Mouse (Mus musculus): ENCODE measurements around the gene Hck. TPM values are rescaled to one million over a fixed set of nuclear protein-coding genes. Genes with fewer than 3 reads are reported as not detected.

Gene Hck
- polyA plus RNA-seq (2012; ENCODE audit: insufficient read depth, low replicate concordance), result 1.9 and 8.1 TPM in 2 replicates

GRCm38 (mm10) chr2:153108313-153109264 is at the start of gene Hck:
Gene Hck, plus strand, starts transcription at chr2:153108468.
- no peaks in the 10 kb centered on the region for H3K36me3 ChIP-seq (replicated peaks; ENCODE audit: low read length)

GRCm38 (mm10) chr2:153060216-153060615 is 48.1 kb upstream of the Hck start:
- H3K9me3 ChIP-seq, result no peaks in the 10 kb centered on the region

More at GRCm38 (mm10) chr2:153108313-153109264, at the start of gene Hck:
- Histone ChIP-seq H3K9me3 (no peaks in the 10 kb centered on the region), H3K4me1 (peaks cover 12% of the 10 kb centered on the region), H3K27me3 (replicated peaks) (peaks cover 95% of the 10 kb centered on the region), H3K4me3 (replicated peaks) (peak within 1 kb of the TSS; percentile 89)
- no peak for TF ChIP-seq FLI1 (IDR thresholded peaks at IDR 0.05; ENCODE audit: low read length)

GRCm38 (mm10) chr2:153063394-153063793 is 44.9 kb upstream of the Hck start:
- Histone ChIP-seq H3K27me3 (replicated peaks) (peaks cover 57% of the 10 kb centered on the region), H3K9me3 (no peaks in the 10 kb centered on the region), H3K4me1 (peaks cover 28% of the 10 kb centered on the region), H3K4me3 (replicated peaks) (no peak overlapping the region), H3K36me3 (replicated peaks; ENCODE audit: low read length) (no peaks in the 10 kb centered on the region)
- TF ChIP-seq GATA1 (IDR thresholded peaks at IDR 0.05; ENCODE audit: borderline replicate concordance, low read length), result no peak
- TF ChIP-seq FLI1 (IDR thresholded peaks at IDR 0.05; ENCODE audit: low read length), result no peak

More at GRCm38 (mm10) chr2:153060216-153060615, 48.1 kb upstream of the Hck start:
- Histone ChIP-seq H3K4me1 (peaks cover 17% of the 10 kb centered on the region), H3K27me3 (replicated peaks) (peaks cover 63% of the 10 kb centered on the region), H3K36me3 (replicated peaks; ENCODE audit: low read length) (no peaks in the 10 kb centered on the region), H3K4me3 (replicated peaks) (no peak overlapping the region)
- TF ChIP-seq FLI1 (IDR thresholded peaks at IDR 0.05; ENCODE audit: low read length) (no peak), GATA1 (IDR thresholded peaks at IDR 0.05; ENCODE audit: borderline replicate concordance, low read length) (no peak)

- Histone ChIP-seq H3K36me3 (replicated peaks; ENCODE audit: low read length) (no peaks in the 10 kb centered on the region), H3K27me3 (replicated peaks) (peaks cover 54% of the 10 kb centered on the region), H3K4me1 (peaks cover 28% of the 10 kb centered on the region), H3K9me3 (no peaks in the 10 kb centered on the region), H3K4me3 (replicated peaks) (no peak overlapping the region)
- TF ChIP-seq GATA1 (IDR thresholded peaks at IDR 0.05; ENCODE audit: borderline replicate concordance, low read length) (no peak), FLI1 (IDR thresholded peaks at IDR 0.05; ENCODE audit: low read length) (no peak)
These were observed 43.9 kb upstream of the Hck start for GRCm38 (mm10) chr2:153064190-153064970.

GRCm38 (mm10) chr2:153065747-153066508 is 42.3 kb upstream of the Hck start, which contains the start of gene Ccm2l:
Gene Ccm2l, plus strand, starts transcription at chr2:153065955.
- Histone ChIP-seq H3K4me1 (peaks cover 28% of the 10 kb centered on the region), H3K4me3 (replicated peaks) (peak within 1 kb of the TSS; percentile 7), H3K36me3 (replicated peaks; ENCODE audit: low read length) (no peaks in the 10 kb centered on the region), H3K9me3 (no peaks in the 10 kb centered on the region), H3K27me3 (replicated peaks) (peaks cover 57% of the 10 kb centered on the region)
- TF ChIP-seq GATA1 (IDR thresholded peaks at IDR 0.05; ENCODE audit: borderline replicate concordance, low read length) (no peak), FLI1 (IDR thresholded peaks at IDR 0.05; ENCODE audit: low read length) (no peak)

- Histone ChIP-seq H3K4me3 (replicated peaks) (no peak overlapping the region), H3K36me3 (replicated peaks; ENCODE audit: low read length) (no peaks in the 10 kb centered on the region), H3K9me3 (no peaks in the 10 kb centered on the region), H3K4me1 (peaks cover 28% of the 10 kb centered on the region), H3K27me3 (replicated peaks) (peaks cover 48% of the 10 kb centered on the region)
- no peak for TF ChIP-seq FLI1 (IDR thresholded peaks at IDR 0.05; ENCODE audit: low read length)
- TF ChIP-seq GATA1 (IDR thresholded peaks at IDR 0.05; ENCODE audit: borderline replicate concordance, low read length), result no peak
These were observed 41.3 kb upstream of the Hck start for GRCm38 (mm10) chr2:153066991-153067390.

GRCm38 (mm10) chr2:153070762-153071490 is 37.3 kb upstream of the Hck start:
- no peaks in the 10 kb centered on the region for H3K9me3 ChIP-seq
- H3K4me3 ChIP-seq (replicated peaks), result peak overlapping the region; percentile 50
- H3K4me1 ChIP-seq, result peaks cover 4% of the 10 kb centered on the region
- H3K36me3 ChIP-seq (replicated peaks; ENCODE audit: low read length), result no peaks in the 10 kb centered on the region
- TF ChIP-seq GATA1 (IDR thresholded peaks at IDR 0.05; ENCODE audit: borderline replicate concordance, low read length) (no peak), FLI1 (IDR thresholded peaks at IDR 0.05; ENCODE audit: low read length) (no peak)
- H3K27me3 ChIP-seq (replicated peaks), result peaks cover 60% of the 10 kb centered on the region

GRCm38 (mm10) chr2:153071491-153072184 is 36.6 kb upstream of the Hck start:
- Histone ChIP-seq H3K9me3 (no peaks in the 10 kb centered on the region), H3K4me3 (replicated peaks) (no peak overlapping the region), H3K36me3 (replicated peaks; ENCODE audit: low read length) (no peaks in the 10 kb centered on the region), H3K4me1 (no peaks in the 10 kb centered on the region), H3K27me3 (replicated peaks) (peaks cover 61% of the 10 kb centered on the region)
- TF ChIP-seq FLI1 (IDR thresholded peaks at IDR 0.05; ENCODE audit: low read length) (no peak), GATA1 (IDR thresholded peaks at IDR 0.05; ENCODE audit: borderline replicate concordance, low read length) (no peak)

Measured in megakaryocyte, embryonic 14.5 days (primary cell).